Mouse (Mus musculus) monocyte, adult 2 months (primary cell): ENCODE results near the gene Hip1.

Experiments
- DNase-seq, 2 experiments: peaks; one replicate each; pipeline ENCODE4 v3.0.0; 2022; ENCODE audit warnings: low spot score in 2 of 2, low read depth in 1 of 2

The Hip1 gene

DNA sequence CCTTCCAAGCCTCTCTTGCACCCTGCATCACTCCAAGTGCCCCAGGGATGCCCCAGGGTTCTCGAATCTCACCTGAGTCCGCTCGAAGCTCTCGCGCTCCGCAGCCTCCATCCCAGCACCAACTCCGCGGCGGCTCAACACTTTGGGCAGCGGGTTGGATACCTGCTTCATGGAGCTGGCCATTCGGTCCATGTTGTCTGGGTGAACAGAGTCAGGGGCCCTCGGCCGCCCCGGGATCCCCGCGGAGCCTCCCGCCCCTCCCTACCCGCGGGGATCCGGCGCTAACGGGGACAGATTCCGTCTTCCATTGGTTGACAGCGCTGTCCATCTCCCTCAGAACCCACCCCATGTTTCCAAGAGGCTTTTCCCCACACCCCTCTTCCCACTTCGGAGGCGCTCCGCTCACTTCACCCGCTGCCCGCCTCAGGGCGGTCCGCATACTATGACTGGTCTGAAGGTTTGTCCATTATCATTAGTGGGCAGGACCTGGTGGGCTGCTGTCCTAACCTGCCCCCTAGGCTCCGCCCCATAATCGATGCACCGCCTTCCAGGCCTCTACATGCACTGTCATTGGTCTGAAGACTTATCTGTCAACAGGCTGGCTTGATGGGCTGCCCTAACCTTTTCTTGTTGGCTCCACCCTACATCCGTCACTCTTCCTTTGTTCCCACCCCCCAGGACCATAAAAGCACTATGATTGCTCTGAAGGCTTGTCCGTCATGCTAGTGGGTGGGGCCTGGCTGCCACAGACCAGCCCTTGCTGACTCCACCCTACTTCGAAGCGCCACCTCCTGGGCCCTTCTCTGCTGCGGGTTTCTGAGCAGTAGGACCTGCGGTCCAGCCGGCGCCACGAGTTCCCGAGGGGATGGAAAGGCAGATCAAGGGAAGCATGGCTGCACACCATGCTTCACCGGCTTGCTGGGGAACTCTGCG is at the start of gene Hip1:
TSS of gene Hip1 (minus strand) at position 256 of the 933 bp plus-strand sequence.
- peak; percentile 96 for DNase-seq

DNA sequence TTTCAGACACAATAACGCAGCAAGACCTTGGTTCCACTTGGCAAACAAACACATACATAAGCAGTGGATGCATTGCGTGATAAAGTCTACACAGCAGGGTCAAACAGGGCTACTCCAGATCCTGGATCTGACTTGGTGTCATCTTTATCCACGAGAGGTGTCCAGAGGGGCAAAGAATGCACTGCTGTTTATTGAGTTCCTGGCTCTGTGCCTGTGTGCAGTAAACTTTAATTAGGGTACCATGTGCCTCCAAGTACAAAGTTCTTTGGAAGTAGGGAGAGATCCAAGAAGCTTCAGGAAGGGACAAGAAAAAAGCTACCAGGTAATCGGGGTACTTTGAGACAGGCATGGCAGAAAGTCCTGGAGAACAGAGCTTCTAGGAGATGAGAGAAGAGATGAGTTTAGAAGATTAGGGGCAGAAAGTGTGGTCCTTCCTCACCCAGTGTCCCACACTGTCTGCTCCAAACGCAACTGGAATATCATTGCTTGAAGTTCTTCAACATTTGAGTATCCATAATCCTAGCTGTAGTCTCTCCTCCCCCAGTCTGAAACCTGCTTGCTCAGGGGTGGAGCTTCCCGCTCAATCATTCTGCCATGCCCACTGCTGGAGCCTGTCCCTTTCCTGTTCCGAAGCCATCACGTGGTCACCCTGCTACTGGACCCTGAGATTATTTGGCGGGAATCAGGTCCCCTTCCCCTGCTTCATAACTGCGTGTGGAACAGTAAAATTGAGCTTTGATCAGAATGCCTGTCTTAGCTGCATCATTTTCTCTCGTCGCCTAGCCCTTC is 45.3 kb upstream of the Hip1 start:
- no peak for DNase-seq

DNA sequence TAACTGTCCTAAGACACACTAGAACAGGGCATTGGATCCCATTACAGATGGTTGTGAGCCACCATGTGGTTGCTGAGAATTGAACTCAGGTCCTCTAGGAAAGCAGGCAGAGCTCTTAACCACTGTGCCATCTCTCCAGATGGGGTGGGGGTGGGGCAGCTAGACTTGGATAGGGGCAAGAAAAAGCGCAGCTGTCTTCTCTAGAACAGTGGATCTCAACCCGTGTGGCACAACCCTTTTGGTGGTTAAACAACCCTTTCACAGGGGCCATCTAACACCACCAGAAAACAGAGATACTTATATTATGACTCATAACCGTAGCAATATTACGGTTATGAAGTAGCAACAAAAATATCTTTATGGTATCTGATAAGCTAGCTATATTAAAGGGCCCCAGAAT is 42.8 kb upstream of the Hip1 start:
- DNase-seq, result no peak

DNA sequence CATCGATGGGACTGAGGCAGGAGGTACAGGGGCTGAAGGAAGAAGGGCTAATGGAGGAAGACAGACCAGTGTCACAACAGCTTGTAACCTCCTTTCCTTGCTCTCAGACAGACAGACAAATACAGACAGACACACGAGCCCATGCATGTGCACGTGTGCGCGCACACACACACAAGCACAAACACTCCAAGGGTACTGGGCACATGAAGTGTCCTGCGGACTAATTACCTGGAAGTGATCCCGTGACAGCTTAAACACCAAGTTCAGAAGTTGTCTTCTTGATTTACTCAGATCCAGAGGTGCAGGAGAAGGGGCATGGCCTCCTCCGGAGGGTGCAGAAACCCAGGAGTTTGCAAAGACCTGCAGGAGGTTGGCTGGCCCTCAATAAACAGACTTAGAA is 40.8 kb upstream of the Hip1 start:
- DNase-seq, result no peak

DNA sequence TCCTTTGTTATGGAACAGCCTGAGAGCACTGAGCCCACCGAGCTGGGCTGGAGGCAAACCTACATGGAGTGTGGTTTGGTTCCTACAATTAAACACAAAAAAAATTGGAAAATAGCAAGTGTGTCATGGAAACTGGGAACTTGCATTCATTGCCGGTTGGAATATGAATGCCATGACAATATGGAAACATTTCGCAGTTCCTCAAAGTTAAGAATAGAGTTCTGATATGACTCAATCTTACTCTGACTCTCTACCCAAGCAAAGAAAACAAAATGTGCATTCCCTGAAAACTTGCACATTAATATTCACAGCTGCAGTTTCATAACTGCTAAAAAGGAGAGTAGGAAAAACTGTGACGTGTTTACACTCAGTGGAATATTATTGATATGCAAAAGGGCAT is 37.4 kb upstream of the Hip1 start:
- no peak for DNase-seq

DNA sequence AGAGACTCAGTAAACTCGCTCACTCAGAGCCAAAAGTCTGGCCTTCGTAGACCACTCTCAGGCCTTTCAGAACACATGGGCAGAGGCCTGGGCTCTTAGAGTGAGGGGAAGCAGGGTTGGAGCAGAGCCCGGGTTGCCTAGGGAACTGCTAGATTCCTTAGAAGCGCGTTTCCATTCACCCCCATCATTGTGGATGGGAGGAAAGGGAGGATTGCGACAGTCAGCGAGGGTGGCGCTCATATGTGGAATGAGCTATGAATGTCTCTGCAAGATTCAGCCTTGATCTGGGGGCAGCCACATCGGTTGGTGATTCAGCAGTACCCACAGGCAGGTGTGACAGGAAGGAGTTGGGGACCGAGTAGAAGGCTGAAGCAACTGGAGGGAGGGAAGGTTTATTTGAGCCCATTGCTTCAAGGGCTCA is 34.4 kb upstream of the Hip1 start:
- DNase-seq, result no peak

DNA sequence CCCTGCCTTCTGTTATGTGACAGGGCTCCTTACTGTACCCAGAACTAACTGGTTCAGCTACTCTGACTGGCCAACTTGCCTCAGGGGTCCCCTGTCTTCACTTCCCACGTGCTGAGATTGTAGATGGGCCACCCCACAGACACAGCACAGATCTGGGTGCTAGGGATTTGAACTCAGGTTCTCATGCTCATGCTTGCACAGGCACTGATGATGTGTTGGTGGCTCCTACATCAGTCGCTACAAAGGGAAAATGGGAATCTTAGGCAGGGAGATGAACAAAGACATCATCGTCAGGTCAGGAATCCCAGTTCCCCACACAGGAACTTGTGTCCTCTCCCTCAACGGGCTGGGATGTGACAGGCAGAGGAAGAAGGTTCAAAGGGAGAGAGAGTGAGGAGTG is 31.1 kb upstream of the Hip1 start:
- DNase-seq, result no peak

DNA sequence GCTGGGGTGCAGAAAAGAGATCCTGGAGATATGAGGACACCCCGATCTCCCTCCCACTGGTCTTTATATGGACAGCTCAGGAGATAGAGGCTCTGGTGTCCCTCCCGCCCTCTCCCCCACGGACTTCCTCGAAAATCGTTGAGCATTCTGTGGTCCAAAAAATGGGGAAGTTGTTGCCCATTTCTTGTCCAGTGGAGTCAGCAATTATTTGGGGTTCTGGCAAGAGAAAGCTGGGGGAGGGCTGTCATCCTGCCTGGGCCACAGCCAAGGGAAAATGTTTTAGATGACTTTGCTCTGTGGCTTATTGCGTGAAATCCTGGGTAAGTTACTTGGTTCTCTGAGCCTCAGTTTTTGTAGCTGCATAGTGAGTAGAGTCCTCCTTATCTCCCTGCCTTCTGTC is 28.1 kb upstream of the Hip1 start, which contains the start of gene Ccl24:
TSS of gene Ccl24 (minus strand) at position 44 of the 400 bp plus-strand sequence.
- peak; percentile 27 to 45 for DNase-seq

DNA sequence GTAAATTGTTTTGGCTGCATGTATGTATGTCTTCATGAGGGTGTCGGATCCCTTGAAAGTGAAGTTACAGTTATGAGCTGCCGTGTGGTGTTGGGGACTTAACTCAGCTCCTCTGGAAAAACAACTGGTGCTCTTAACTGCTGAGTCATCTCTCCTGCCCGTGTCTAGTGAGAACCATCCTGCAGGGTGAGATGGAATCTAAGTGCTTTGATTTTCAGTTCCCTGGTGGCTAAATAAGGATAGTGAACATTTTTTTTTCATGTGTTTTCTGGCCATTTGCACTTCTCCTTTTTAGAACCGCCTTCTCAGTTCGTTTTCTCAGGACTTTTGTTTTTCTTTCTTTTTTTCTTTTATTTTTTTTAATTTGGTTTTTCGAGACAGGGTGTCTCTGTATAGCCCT is 23.8 kb upstream of the Hip1 start:
- DNase-seq, result no peak

DNA sequence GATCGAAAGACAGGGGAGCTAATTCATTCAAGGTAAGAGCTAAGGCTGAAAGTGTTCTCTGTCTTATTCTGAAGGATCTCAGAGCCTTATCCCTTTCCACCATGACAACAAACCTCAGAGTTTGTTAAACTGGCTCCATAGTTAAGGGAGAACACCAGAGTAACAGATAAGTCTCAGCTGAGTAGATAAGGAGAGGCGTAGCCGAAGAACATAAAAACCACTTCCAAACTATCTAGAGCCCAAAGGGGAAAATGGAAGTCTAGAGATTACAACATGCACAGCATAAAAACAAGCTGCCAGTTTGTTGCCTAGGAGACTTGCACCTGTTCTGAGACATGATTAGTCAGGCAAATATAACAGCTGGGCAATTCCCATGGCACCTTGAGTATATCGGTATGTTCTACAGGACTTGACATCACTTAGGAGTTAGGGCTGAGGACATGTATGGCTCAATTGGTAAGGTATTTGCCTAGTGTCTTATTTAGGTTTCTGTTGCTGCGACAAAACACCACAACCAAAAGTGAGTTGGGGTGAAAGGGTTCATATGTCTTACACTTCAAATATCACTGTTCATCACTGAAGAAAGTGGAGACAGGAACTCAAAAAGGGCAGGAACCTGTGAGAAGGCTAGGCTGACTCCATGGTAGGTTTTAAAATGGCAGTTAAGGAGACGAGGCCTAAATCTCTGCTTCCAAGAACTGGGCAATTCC is 22.8 kb upstream of the Hip1 start:
- DNase-seq, result no peak

DNA sequence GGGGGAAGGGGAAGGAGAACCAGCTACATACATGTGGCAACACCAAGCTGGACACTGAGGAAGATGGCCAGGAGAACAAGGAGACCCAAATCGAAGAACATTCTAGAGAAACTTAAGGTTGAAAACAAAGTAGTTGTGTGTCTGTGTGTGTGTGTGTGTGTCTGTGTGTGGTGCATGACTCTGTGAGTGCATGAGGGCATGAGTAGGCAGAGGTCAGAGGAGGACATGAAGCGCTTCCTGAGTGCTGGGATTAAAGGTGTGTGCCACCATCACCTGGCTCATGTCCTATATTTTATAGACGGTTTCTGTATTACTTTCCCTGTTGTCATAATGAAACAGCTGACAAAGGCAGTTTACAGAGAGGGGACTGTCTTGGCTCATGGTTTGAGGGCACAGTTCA is 18.5 kb upstream of the Hip1 start, which contains the start of gene Ccl26:
TSS of gene Ccl26 (minus strand) at position 101 of the 400 bp plus-strand sequence.
- DNase-seq, result no peak

DNA sequence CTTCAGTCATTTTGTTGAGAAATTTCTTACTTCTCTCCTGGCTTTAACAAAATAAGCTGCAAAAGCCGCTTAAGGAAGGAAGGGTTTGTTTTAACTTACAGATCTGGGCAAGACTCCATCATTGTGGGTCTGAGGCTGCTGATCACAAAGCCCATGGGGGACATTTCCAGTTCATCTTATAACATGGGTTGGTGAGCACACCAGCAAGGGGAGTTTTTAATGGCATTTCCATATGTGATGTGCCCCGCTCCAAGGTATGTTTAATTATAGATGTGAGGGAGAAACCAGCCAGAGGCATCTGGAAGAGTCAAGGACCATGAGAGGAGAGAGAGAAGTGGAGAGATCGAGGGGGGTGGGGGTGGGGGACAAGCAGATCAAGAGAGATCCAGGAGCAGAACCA is 12.8 kb upstream of the Hip1 start:
- no peak for DNase-seq

DNA sequence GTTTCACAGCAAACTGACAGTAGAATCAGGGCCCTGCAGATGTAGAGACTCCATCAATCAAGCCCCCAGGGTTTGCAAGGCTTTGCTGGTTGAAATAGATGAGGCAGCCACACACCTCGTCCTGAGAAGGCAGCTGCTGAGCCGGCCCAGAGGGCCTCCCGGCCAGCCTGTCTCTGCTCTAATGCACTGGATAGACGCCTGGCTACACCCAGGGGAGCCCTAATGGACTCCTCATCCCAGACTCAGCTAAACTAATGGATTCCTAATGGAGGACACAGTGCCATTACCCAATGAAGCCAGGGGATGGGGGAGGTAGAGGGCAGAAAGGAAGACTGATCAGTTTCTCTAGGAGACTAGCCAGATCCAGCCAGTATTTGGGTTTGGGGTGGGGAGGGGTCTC is 12.1 kb upstream of the Hip1 start:
- no peak for DNase-seq

DNA sequence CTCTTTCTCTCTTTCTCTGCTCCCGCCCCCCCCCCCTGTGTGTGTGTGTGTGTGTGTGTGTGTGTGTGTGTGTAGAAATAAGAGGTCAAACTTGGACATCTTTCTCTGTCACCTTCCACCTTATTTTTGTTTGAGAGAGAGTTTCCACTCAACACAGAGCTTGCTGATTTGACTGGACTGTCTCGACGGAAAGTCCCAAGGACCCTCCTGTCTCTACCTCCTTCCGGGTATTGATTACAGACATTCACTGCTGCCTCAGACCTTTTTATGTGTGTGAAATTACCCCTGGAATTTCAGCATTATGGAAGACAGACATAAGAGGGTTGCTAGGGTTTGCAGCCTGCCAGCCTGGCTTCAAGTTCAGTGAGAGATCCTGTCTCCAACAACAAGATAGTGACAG is 11.3 kb upstream of the Hip1 start:
- DNase-seq, result no peak

DNA sequence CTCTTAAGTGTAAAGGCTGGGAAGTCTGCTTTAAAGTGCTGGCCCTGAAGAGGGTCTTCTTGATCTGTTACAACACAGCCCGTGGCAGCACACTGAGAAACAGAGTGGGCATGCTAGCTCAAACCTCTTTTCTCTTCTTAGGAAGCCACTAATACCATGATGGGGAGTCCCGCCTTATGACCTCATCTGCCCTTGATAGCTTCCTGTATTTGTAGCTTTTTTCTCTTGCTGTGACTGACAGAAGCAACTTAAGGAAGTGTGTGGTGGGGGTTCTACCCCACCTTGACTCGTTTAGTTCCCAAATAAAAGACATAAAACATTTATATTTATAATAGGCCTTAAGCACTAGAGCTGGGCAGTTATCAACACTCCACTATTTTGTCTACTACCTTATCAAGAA is 6.7 kb upstream of the Hip1 start:
- no peak for DNase-seq

DNA sequence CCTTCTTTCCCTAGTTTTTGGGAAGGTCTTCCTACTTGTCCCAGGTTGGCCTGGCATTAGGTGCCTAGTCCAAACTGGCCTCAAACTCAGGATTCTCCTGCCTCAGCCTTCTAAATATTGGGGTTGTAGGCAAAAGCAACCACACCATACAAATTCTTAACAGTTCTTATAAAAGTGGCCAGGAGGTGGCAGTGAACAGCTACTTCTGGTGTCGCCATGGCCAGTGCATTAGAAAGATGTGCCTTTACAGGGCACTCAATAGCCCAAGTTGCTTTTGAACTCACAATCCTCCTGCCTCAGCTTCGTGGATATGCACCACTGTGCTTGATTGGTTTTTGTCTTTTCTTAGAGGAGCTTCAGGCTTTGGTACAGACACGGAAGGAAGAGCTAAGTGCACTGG is 6.0 kb upstream of the Hip1 start:
- no peak for DNase-seq

DNA sequence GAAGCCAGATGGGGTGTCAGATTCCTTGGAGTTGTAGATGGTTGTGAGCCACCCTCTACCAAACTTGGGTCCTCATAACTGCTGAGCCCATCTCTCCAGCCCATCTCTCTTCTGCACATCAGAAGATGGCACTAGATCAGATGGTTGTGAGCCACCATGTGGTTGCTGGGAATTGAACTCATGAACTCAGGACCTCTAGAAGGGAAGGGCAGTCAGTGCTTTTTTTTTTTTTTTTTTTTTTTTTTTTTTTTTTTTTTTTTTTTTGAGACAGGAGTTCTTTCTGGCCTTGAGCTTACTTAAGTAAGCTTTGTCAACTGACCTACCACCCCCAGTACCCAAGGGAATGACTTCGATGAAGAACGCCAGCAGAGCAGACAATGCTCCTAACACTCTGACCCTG is 3.1 kb upstream of the Hip1 start:
- DNase-seq, result no peak

DNA sequence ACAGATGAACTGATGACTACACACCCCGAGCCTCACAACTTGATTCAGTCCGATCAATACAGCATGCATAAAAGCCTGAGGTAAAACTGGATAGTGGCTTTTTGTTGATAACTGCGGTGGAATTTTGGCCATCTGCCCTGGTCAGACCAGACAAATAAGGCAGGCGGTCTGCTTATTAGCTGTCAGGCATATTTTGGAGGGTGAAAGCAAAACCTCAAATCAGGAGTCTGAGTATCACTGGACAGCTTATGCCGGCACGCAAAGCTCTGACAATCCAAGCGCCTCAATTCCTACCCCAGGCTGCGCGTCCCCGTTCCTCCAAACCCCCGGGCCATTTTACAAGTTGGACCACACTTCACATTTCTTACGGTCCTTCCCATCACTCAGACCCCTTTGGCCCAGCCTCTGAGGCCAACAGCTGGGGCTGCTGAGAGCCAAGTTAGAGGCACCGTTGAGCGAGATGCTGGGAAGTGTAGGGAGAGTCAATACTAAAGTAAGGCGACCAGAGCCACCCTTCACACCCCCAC is 825 bp downstream of the Hip1 start:
- DNase-seq, result no peak

DNA sequence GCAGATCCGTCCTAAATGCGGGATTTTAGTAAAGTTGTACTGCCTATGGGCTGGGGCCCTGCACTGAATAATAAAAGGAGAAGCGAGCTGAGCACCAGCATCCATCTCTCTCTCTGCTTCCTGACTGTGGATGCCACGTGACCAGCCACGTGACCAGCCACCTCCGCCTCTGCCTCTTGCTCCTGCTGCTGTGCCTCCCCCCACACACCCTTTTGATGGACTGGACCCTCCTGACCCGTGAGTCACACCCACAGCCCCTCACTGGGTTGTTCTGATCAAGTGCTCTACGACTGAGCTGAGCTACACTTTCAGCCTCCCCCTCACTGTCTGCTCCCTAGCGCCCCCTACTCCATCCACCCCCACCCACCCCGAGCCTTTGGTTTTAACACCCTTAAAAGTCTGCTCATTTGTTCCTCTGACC is 7.1 kb downstream of the Hip1 start:
- DNase-seq, result peak; percentile 31 to 41

DNA sequence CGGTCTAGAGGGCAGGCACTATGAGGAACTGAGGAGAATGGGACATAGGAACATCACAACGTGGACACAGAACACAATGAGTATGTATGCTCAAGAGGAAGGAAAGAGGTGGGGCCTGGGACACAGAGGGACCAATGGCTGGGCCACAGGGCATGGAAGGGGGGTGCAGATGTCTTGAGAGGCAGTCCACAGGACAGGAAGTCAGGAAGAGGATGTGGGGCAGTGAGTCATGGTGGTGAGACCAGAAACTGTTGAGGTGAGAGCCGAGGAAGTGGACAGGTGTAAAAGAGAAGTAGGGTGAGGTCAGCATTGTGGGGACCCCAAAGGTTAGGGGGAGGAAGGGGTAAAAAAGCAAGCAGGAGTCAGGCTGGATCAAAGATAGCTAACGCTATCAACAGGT is 7.6 kb downstream of the Hip1 start:
- DNase-seq, result peak; percentile 46 to 50

DNA sequence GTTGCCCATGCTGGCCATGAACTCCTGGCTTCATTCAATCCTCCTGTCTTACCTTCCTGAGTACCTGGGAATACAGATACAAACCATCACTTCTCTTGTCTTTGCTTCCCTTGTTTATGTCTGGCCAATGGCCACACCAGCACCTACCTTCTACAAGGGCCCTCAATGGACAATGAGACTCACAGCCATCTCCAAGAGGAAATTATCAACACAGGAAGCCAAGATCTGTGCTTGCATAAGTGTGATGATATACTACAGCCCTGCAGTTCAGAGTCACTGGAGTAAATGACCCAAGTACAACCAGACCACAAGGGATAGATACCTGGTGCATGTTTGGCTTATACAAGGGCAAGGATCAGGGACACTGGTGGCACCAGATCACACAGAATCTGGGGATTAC is 9.1 kb downstream of the Hip1 start:
- no peak for DNase-seq
